Mouse (Mus musculus): ENCODE data around the gene Map2k5.

Map2k5 gene

DNA sequence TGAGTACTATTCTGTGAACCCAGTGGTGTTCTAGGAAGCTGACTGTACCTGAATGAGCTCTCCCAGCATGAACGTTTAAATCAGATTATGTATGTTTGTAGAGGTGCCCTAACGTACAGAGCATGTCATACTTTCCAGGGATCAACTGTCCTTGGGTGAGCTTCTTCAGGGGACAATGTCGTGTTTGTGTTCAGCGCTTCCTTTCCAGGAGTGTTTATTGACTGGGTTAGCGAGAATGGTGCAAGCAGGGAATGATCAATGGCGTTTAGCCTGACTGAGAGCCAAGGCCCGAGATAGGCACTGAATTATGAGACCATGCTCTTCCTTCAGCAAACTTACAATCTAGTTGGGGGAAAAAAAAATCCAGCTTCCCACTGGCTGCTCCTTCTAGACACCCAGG lies 193.8 kb downstream of the Map2k5 start:
- no peak for DNase-seq (ENCODE audit: low spot score)

DNA sequence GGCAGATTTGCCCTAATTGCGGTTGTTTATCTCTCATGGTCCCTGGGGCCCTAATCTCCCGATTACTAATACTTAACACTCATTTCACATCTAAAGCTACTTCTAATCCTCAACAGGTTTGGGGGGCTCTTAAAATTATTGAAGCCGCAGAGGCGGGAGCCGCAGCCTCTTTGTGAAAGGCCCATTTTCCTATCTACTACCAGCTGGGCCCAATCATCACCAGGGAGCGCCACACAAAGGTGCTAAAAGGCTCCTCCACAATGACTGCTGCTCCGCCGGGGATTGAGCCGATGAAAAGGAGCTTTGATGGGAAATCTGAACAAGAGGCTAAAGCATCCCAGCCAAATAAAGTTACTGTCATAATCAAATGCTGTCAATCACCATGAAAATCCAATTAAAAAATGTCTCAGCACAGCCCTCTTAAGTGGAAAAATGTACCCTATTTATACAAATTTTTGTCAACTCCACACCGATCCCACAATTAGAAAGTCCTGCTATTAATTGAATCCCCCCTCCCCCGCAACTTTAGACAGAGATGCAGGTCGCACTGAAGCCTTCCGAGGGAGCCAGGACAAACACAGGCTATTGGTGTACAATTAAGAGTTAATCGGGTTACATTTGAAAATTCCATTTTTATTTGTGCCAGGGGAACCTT lies 195.3 kb downstream of the Map2k5 start:
- no peak for DNase-seq (ENCODE audit: low spot score)

DNA sequence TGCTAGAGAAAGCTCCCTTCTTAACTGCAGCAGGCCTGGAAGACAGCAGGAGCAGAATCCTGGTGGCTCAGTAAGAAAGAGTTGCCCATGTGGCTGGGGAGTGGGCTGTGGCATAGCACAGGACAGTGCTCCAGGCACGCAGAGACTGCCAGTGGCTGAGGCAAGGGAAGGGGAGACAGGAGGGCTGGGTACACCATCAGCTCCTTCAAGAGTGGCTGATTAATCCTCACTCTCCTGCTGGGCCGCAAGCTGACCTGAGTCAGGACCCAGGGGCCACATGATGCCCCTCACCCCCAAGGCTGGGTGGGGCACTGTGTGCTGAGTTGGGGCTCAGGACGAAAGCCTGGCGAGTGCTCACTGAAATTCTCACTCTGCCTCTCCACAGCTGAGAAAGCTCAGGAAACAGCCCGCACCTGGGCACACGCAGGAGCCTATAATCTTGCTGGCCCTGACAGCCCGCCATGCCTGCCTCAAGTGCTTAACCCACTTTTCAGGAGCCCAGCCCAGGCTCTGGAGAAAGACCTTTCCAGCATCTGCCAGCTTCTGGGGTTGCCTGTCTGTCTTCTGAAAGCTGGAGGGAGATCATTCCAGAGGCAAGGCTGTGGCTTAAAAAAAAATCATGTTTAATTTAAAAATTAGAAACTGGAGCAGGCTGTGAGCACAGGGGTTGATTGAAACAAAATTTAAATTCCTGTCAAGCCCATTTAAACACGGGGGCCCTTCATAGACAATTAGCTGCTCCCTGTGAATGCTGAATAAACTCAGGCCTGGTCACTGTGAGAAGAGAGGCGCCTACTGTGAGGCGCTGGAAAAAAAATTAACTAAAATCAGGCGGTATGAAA lies 196.1 kb downstream of the Map2k5 start:
- no peak for DNase-seq (ENCODE audit: low spot score)

DNA sequence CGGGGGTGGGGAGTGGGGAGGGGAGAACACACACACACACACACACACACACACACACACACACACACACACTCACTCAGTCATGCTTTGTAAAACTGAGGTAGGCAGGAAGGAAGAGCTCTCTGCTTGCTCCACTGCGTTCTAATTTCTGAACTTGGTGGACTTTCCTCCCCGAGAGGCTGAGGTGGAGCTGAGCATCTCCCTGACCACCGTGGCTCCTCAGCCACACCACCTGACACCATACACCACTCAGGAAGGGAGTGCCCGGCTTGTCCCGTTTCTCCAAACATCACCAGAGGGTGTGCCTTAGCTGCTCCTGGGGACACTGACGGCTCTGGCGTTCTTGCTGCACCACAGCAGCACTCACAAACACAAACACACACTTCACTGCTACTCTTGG lies 199.4 kb downstream of the Map2k5 start:
- DNase-seq (ENCODE audit: low spot score): no peak

DNA sequence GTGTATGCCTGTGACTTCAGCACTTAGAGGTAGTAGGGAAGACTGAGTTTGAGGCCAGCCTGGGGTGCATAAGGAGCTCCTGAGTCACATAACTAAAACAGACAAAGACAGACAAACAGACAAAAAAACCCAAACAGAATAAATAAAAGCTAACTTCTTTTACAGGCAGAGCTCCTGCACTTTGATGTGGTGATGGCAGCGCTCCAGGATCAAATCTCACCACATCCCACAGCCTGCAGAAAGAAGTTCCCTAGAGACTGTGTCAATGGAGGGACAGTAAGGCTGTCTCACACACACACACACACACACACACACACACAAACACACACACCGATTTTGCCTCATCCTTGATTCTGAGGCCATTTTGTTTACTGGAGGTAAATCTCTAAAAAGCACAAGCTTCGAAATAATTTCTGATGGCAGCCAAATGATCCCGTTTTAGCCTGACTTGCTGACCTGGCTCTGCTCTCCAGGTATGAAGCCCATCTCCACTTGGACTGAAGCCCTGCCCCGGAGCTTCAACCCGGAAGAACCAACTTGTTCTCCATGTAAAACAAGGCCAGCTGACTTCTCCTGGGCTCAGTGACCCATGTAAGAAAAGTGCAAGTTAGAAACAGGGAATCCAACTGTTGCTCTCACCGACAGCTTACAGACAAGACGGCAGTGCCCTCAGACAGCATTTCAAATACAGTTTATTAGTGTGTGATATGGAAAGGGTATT lies 203.5 kb downstream of the Map2k5 start:
- DNase-seq (ENCODE audit: low spot score): no peak

DNA sequence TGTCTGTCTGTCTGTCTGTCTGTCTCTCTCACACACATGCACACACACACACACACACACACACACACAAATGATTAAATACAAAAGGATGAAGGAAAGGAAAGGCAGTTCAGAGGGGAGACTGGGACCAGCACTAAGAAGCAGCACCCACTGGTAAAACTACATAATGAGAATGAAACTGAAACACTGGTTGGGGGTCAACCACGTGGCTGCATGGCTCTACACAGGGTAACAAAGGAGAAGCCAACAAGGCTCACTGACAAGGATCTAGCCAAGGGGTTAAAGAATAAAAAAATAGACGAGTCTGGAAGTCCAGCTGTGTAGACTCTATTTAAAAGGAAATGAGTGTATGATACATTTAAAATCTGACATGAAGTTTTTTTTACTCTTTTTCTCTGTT lies 205.8 kb downstream of the Map2k5 start:
- no peak for DNase-seq (ENCODE audit: low spot score)

DNA sequence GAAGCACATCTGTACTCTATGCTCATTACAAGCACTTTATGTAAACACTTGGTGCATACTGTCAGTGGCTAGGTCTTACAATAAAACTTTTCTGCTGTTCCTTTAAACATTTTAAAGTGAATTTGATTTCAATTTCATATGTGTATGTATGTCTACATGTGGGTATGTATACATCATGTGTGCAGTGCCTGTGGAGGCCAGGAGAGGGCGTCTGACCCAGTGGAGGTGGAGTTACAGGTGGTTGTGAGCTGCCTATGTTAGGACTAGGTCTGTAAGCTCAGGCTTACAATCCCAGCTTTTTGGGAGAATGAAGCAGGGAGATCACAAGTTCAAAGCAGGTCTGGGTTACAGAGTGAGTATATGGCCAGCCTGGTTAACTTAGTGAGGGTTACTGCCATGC lies 208.6 kb downstream of the Map2k5 start:
- no peak for DNase-seq (ENCODE audit: low spot score)

DNA sequence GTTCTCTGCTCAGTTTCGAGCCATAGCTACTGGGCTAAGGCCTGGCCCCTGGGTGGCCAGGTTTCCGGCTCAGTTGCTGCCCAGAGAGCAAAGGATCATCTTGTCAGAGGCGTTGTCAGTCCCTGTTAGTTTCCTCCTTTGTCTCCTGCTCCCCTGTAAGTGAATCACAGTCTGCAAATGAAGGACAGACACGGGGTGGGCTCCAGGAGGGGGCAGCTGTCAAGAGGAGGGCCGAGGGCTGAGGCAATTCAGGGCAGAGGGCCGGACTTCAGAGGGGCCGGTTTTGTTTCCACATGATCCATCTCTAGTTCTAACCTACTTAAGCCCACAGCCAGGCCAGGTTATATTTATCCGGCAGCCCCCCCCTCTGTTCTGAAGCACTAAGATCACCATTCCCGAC lies 212.6 kb downstream of the Map2k5 start:
- no peak for DNase-seq (ENCODE audit: low spot score)

DNA sequence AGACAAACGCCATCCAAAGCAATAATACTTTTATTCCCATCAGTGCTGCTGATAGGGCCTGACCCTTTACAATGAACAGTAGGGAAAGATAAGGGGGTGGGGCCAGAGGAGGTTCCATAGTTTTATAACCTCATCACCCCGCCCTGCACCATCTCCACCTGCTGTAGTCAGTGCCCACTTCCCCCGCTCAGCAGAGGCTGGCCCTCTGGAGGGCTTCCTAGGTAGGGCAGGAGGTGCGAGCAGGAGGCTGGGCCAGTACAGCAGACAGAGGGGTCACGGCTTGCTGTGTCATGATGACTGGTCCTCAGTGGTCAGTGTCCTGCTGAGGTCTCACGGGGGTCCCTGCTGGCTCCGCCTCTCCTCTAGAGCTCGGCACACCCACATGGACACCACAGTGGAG lies 213.9 kb downstream of the Map2k5 start:
- no peak for DNase-seq (ENCODE audit: low spot score)

DNA sequence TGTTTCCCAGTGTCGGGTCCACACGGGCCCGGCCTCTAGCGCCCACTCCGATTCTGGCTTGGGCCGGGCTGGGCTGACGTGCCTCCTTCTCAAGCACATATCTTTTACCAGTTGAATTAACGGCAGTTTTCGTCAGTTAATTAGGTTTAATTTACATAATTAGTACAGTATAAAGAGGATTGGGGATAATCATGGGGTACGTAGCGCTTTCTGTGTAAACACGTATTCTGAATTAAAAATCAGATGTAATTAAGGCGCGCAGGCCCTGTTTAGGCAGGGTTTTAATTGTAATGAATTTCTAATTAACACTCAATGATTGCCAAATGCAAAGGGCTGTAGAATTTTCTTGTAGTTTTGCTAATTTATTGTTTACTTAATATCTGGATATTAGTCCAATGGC lies 225.8 kb downstream of the Map2k5 start:
- no peak for DNase-seq (ENCODE audit: low spot score)

DNA sequence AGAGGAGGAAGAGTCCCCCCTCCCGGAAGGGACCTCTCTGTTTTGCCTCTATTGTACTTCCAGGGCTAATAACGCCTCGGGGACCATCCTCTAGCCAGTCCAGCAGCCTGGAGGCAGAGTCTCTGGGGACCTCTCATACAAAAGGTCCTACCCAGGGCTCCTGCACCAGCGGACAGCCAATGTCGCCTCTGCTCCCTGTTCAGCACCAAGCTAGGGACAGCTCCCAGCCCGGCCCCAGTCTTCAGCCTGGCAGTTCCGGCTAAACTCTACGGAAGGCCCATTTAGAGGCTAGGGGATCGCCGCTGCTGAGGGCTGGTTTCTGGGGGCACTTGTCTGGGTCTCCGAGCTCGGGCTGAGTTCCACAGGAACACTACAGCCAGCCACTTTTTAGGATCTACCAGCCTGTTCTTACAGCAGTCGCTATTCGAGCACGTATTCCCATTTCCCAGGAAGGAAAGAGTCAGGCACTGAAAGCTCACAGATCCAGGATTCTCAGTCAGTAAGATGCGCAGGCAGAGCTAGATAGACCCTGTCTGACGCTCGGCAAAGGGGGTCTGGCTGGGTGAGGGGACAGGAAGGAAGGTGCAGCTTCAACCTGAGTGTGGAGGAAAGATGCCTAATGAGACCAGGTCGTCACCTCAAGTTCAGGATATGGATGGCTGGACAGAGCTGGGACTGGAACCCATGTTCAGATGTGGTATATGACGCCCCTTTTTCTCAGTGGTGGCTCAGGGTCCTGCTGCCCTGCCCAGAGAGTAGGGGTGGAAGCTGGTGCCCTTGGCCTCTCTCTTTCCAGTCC lies 226.4 kb downstream of the Map2k5 start:
- peak; percentile 29 for DNase-seq (ENCODE audit: low spot score)

DNA sequence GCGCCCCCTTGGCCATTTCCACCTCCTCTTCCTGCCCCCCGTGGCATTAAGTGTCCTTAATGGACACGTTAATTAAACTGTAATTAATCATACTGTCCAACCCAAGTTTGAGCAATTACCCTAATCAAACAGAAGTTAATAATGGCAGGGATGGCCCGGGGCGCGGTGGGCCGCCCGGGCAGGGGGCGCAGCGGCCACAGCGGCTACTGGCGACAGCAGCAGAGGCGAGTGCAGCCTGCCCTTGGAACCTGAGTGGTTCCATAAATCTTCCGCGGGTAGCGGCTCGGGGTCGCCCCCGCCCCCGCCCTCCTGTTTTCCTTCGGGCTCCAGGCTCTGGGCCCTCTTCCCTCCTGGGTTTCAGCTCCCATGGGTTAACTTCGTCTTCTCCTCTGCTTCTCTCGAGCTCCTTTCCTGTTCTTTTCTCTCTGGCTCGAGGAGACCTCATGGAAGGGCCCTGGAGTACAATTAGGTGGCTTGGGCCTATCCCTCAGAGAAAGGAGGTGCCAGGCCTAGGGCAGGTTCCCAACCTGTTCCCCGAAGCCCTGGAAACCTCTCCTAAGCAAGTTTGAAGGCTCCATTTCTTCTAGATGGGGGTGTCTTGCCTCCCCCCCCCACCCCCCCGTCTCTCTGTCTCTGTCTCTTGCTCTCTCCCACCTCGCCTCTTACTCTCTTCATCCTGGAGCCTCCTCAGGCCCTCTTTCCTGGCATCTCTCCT lies 227.5 kb downstream of the Map2k5 start:
- no peak for DNase-seq (ENCODE audit: low spot score)

DNA sequence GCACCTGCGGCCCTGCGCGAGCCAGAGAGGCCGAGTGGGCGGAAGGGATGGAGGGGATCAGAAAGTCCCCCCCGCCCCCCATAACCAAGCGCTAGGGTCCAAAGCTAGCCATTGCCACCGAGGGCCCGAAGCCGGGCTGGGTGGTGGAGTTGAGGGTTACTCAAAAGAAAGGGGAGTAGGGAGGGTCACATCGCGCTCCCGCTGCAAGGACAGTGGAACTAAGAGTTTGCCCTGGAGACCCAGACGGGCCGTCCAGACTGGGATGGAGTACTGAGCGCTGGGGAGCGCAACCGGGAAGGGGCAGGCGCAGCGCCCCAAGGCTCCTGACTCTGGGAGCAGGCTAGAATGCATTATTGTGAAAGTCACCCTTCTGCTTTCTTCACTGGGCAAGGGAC lies 228.3 kb downstream of the Map2k5 start:
- DNase-seq (ENCODE audit: low spot score): no peak

DNA sequence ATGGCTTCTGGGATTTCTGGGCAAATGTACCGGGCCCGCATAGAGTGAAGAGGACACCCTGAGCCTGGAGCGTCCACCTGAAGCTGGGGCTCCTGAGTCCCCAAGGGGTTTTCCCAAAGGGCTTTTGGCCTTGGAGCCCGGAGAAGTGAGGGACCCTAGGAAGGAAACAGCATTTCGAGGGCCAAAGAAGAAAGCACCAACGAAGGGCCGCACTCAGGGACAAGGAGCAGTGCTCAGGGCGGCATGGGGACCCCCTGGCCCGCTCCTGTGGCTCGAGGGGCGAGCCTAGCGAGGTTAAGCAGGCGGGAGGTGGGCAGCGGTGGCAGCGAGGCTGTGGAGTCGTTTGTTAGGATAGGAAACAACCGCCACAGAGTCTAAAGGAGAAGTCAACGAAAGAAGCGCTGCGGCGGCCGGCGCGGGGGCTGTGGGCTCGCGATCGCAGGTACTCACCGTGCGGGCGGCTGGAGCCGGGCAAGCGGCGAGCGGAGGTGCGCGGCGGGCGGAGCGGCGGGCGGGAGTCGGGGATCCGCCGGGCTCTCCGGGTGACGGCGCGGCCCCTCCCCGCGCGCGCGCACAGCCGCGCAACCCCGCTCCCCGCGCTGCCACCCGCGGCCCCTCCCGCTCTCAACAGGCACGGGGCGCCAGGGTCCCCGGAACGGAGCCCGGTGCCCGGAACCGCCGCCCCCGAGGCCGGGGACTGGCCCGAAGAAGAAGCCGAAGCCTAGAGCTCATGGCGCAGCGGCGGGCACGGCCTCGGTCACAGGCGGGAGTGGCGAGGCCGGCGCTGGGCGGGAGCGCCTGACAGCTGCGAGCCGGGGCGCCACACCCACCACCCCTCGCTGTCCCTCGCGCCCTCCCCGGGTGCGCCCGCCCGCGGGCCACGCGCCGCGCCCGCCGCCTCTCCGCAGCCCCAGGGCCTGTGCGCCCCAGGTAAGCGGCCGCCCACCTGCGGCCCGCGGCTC lies 229.0 kb downstream of the Map2k5 start, which contains the start of gene Skor1:
Gene Skor1, minus strand, starts transcription at position 552 of the 962 bp plus-strand sequence.
- DNase-seq (ENCODE audit: low spot score): no peak

DNA sequence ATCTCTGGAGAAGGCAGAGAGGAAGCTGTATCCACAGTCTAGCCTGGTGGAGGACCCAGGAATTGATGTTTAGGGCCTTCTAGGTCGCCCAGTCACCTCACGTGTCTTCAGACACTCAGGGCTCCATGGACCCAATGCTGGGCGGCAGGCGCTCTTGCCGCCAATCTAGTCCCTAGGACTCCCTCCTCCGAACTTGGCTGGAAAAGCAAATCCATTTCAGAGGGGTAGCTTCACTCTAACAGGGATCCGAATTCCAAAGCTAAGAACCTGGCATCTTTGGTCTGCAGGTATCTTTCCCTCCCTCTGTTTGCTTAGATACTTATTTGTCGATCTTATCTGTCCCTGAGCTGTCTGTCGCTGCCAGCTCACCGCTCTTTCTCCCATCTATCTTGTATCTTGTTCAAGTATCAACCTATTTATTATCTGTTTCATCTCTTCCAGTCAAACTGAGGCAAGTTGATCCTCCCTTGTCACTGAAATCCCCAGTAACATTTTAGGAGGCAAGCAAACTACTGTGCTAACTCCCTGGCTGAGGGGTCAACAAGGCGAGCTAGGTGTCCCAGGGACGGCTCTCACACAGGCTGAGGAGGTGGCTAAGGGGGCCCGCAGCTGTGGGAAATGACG lies 229.8 kb downstream of the Map2k5 start:
- no peak for DNase-seq (ENCODE audit: low spot score)

DNA sequence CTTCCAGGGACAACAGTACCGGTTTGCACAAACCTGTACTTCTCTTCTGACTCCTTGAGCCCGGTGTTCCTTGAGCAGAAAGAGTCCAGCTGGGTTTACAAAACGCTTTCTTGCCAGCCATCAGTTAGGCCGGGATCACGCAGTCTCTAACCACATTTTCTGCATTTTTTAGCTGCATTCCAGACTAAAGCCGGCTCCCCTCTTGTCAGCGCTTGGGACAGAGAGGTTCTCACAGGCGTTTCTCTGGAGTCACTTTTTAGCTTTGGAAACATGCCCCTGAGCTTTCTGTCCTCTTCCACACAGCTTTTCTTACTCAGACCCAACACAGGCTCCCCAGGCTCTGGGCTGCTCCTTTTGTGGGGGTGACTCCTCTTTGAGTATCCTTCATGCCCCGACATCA lies 230.4 kb downstream of the Map2k5 start:
- DNase-seq (ENCODE audit: low spot score): no peak

DNA sequence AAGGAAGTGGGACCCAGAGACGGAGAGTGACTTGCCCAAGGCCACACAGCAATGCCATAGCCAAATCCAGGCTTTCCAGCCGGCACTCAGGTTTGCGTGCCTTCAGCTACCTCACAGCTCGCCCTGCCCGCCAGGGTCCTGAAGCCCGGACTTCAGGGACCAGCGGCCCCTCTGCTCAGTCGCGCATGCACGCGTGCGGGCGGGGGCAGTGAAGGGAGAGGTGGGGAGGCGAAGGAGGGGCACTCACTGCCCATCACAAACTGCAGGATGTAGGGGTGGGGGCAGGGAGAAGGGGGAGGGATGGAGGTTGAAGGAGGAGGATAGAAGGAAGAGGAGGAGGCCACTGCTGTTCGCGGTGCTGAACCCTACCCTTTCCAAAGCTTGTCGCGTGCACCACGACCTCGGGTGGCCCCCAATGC lies 230.8 kb downstream of the Map2k5 start:
- DNase-seq (ENCODE audit: low spot score): no peak

DNA sequence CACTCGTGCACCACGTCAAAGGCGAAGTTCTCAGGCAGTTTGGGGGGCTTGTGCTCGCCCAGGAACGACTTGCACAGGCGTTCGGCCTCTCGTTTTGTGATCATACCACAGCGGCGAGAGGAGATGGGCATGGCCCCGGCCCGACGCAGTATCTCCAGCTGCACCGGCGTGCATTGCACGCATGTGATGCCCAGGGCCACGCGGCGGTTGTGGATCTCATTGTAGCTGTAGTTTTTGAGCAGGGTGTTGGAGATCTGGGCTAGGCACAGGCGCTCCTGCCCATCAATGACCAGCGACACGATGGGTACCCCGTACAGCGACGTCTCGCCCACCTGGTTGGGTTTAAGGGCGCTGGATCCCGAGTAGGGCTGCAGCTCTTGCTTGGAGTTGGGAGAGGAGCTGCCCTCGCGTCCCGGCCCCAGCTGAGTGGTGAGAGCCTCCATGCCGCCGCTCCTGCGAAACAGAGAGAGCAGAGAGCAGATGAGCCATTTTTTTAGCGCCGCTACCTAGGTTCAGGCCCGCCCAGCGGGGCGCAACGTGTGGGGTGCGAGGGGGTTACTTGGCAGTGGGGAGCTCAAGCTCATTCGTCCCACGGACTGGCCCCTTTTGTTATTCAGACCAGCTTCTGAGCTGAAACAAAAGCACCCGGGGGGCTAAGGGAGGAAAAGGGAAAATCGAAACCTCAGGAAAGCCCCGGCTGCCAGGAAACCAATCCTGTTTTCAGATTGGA lies 231.4 kb downstream of the Map2k5 start:
- no peak for DNase-seq (ENCODE audit: low spot score)
